Mouse (Mus musculus): ENCODE data around the gene B230307C23Rik.
A peak's percentile ranks its signal among the peaks of the same experiment; 100 is the strongest.
"Not testable (repeated sequence)": the region's sequence is repeated elsewhere in the genome, so short reads cannot be mapped to it uniquely, and the experiment has no call there.

The B230307C23Rik gene

GRCm38 (mm10) chr16:97996616-97997382, at the start of gene B230307C23Rik:
B230307C23Rik (plus strand) TSS chr16:97997315.
- peak; percentile 96 for DNase-seq (ENCODE audit: low read depth, low spot score)

GRCm38 (mm10) chr16:97948836-97949235, 48.3 kb upstream of the B230307C23Rik start:
- no peak for DNase-seq (ENCODE audit: low read depth, low spot score)

GRCm38 (mm10) chr16:97950061-97950460, 47.1 kb upstream of the B230307C23Rik start:
- DNase-seq (ENCODE audit: low read depth, low spot score), result no peak

GRCm38 (mm10) chr16:97952371-97952770, 44.7 kb upstream of the B230307C23Rik start:
- DNase-seq (ENCODE audit: low read depth, low spot score), result no peak

GRCm38 (mm10) chr16:97952801-97953200, 44.3 kb upstream of the B230307C23Rik start:
- DNase-seq (ENCODE audit: low read depth, low spot score), result no peak

- no peak for DNase-seq (ENCODE audit: low read depth, low spot score)
Observed at GRCm38 (mm10) chr16:97953300-97953699, 43.8 kb upstream of the B230307C23Rik start.

- no peak for DNase-seq (ENCODE audit: low read depth, low spot score)
Observed at GRCm38 (mm10) chr16:97956011-97956410, 41.1 kb upstream of the B230307C23Rik start.

GRCm38 (mm10) chr16:97957626-97958025, 39.5 kb upstream of the B230307C23Rik start:
- peak; percentile 65 for DNase-seq (ENCODE audit: low read depth, low spot score)

- DNase-seq (ENCODE audit: low read depth, low spot score), result no peak
Observed at GRCm38 (mm10) chr16:97958401-97958973, 38.6 kb upstream of the B230307C23Rik start.

- DNase-seq (ENCODE audit: low read depth, low spot score), result no peak
Observed at GRCm38 (mm10) chr16:97960348-97960747, 36.8 kb upstream of the B230307C23Rik start.

- DNase-seq (ENCODE audit: low read depth, low spot score), result peak; percentile 77
Observed at GRCm38 (mm10) chr16:97961381-97962150, 35.5 kb upstream of the B230307C23Rik start.

GRCm38 (mm10) chr16:97962151-97962948, 34.8 kb upstream of the B230307C23Rik start, which contains the start of the genes C2cd2 and Zbtb21:
C2cd2 (minus strand) TSS chr16:97962598.
Zbtb21 (minus strand) TSS chr16:97962622.
- peak; percentile 97 for DNase-seq (ENCODE audit: low read depth, low spot score)

GRCm38 (mm10) chr16:97963956-97964540, 33.1 kb upstream of the B230307C23Rik start:
- DNase-seq (ENCODE audit: low read depth, low spot score), result no peak

GRCm38 (mm10) chr16:97977277-97977676, 19.8 kb upstream of the B230307C23Rik start:
- no peak for DNase-seq (ENCODE audit: low read depth, low spot score)

GRCm38 (mm10) chr16:97977722-97978121, 19.4 kb upstream of the B230307C23Rik start:
- no peak for DNase-seq (ENCODE audit: low read depth, low spot score)

- DNase-seq (ENCODE audit: low read depth, low spot score), result no peak
Observed at GRCm38 (mm10) chr16:97981362-97981761, 15.8 kb upstream of the B230307C23Rik start.

- no peak for DNase-seq (ENCODE audit: low read depth, low spot score)
Observed at GRCm38 (mm10) chr16:97984589-97984988, 12.5 kb upstream of the B230307C23Rik start.

- DNase-seq (ENCODE audit: low read depth, low spot score), result no peak
Observed at GRCm38 (mm10) chr16:97991517-97991916, 5.6 kb upstream of the B230307C23Rik start.

GRCm38 (mm10) chr16:97992477-97992876, 4.6 kb upstream of the B230307C23Rik start:
- not testable (repeated sequence) for DNase-seq (ENCODE audit: low read depth, low spot score)

GRCm38 (mm10) chr16:97995849-97996615, 1.1 kb upstream of the B230307C23Rik start:
- peak; percentile 49 for DNase-seq (ENCODE audit: low read depth, low spot score)
